Mouse (Mus musculus) hematopoietic stem cell, adult 5-6 weeks (primary cell): ENCODE results near the gene Ptrh1. TPM values are rescaled to one million over a fixed set of nuclear protein-coding genes. Genes with fewer than 3 reads are reported as not detected.

Experiments
- ATAC-seq, 2 experiments: fragments of 125-278 bp in 1 of 2; replicated peaks in 1 of 2; 2 replicates each; pipeline ENCODE4 v1.8.0; 2016 to 2017; ENCODE audit warnings: inconsistent platforms in 2 of 2, mild to moderate bottlenecking in 2 of 2, moderate number of reproducible peaks in 2 of 2, low read depth in 1 of 2, moderate TSS enrichment in 1 of 2; ENCODE audit not compliant: low FRiP score in 2 of 2, poor library complexity in 2 of 2, severe bottlenecking in 2 of 2, insufficient read depth in 1 of 2, low TSS enrichment in 1 of 2
- total RNA-seq: library from RNA; stranded (forward); fragments of 172-1452, 232-1000 nt; gene quantifications from 2 replicates; pipeline ENCODE4 v1.2.3, GENCODE M21; 2017

Ptrh1 gene
- total RNA-seq, 1 experiment from 2014 or later, result 1.5 TPM

GRCm38 (mm10) chr2:32750887-32751664 is 24.5 kb upstream of the Ptrh1 start:
- ATAC-seq, result no peak

- no peak for ATAC-seq
These were observed 23.9 kb upstream of the Ptrh1 start for GRCm38 (mm10) chr2:32751665-32752033.

GRCm38 (mm10) chr2:32752181-32752580 is 23.4 kb upstream of the Ptrh1 start:
- ATAC-seq, result no peak

GRCm38 (mm10) chr2:32756674-32757055 is 18.9 kb upstream of the Ptrh1 start:
- no peak; a peak in 1 of 4 replicates for ATAC-seq

GRCm38 (mm10) chr2:32757056-32757845 is 18.3 kb upstream of the Ptrh1 start, which contains the start of gene Tor2a:
TSS of gene Tor2a (plus strand) at chr2:32757234.
- peak; percentile 99 to 100 for ATAC-seq

- no peak for ATAC-seq
These were observed 17.1 kb upstream of the Ptrh1 start for GRCm38 (mm10) chr2:32758503-32758902.

GRCm38 (mm10) chr2:32759001-32759400 is 16.6 kb upstream of the Ptrh1 start:
- ATAC-seq, result no peak

GRCm38 (mm10) chr2:32761361-32761760 is 14.2 kb upstream of the Ptrh1 start:
- ATAC-seq, result no peak

- no peak for ATAC-seq
These were observed 13.7 kb upstream of the Ptrh1 start for GRCm38 (mm10) chr2:32761859-32762258.

- no peak for ATAC-seq
These were observed 12.2 kb upstream of the Ptrh1 start for GRCm38 (mm10) chr2:32763353-32763752.

- no peak for ATAC-seq
These were observed 8.3 kb upstream of the Ptrh1 start for GRCm38 (mm10) chr2:32767241-32767640.

GRCm38 (mm10) chr2:32768661-32769285 is 6.8 kb upstream of the Ptrh1 start:
- ATAC-seq, result 0 out of 4 replicates have a peak, but pooled peaks of 1 of the 2 experiments have one; percentile 12

- ATAC-seq, result no peak
These were observed 6.1 kb upstream of the Ptrh1 start for GRCm38 (mm10) chr2:32769327-32770085.

- no peak for ATAC-seq
These were observed 3.7 kb upstream of the Ptrh1 start for GRCm38 (mm10) chr2:32771886-32772285.

- no peak for ATAC-seq
These were observed 2.8 kb upstream of the Ptrh1 start for GRCm38 (mm10) chr2:32772626-32773279.

GRCm38 (mm10) chr2:32776192-32776591 is 606 bp downstream of the Ptrh1 start:
- no peak for ATAC-seq

GRCm38 (mm10) chr2:32778081-32778480 is 2.5 kb downstream of the Ptrh1 start:
- no peak for ATAC-seq
